Mouse (Mus musculus) kidney, adult 2 months (tissue): ENCODE data around the gene Bsdc1.

ENCODE experiments used
- CTCF ChIP-seq: fragments of 200-500 bp; conservative IDR thresholded peaks from 2 replicates; pipeline ENCODE4 v1.5.1; 2011; ENCODE audit warnings: low read depth, mild to moderate bottlenecking, control low read depth, low read length, moderate library complexity, mixed read lengths; ENCODE audit not compliant: insufficient read depth, insufficient read length
- POLR2A ChIP-seq: fragments of 200-500 bp; IDR thresholded peaks from one replicate; pipeline ENCODE4 v1.6.1; 2011; ENCODE audit warnings: low read depth, low read length, control low read depth

DNA sequence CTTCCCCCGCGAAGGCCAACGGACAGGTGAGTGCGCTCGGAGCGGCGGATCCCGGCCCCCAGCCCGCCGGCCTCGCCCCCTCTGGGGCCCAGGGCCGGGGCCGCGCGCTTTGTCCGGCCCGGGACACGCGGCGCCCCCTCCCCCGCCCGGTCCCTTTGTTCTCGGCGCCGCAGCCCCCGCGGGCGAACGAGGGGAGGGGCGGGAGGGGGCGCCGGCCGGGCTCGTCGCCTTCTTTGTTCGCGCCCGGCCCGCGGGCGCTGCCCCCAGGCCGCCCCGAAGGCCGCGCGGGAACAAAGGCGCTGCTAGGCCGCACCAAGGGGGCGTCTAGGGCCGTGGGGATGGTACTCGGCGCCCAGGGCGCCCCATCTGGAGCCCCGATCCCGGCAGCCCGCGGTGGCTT, 52.5 kb downstream of the Bsdc1 start:
- TF ChIP-seq CTCF (no peak), POLR2A (no peak)
